Mouse (Mus musculus) liver, adult 2 months (tissue): Measurements from ENCODE around the gene Deaf1.

Experiments used
- CTCF ChIP-seq: fragments of 200-500 bp; IDR thresholded peaks from 2 replicates; pipeline ENCODE4 v1.5.1; 2011; ENCODE audit warnings: low read depth, low read length, control low read depth
- POLR2A ChIP-seq: fragments of 200-500 bp; IDR thresholded peaks from 2 replicates; pipeline ENCODE4 v1.6.1; 2011; ENCODE audit warnings: low read length, control low read depth; ENCODE audit not compliant: insufficient read depth; ENCODE audit errors: extremely low read depth

DNA sequence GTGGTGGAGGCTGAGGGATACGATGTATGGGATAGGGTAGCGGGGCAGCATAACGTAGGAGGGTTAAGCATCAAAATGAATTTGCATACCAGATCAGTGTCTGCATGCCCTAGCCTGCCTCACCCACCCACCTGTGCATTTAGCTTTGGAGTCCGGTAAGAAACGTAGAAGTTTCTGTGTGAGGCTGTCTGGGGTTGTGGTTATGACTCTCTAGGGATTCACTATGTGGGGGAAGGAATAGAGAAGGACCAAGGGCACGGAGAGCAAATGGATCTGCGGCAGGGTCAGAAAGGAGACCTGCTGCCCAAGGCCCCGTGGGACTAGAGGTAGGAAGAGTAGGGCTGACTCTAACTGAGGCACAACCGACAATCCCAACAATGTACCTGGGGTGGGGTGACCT, 52.1 kb downstream of the Deaf1 start:
- TF ChIP-seq POLR2A (no peak), CTCF (no peak)
